9 mouse cellular contexts compared by ENCODE assay signal in the genomic region with DNA sequence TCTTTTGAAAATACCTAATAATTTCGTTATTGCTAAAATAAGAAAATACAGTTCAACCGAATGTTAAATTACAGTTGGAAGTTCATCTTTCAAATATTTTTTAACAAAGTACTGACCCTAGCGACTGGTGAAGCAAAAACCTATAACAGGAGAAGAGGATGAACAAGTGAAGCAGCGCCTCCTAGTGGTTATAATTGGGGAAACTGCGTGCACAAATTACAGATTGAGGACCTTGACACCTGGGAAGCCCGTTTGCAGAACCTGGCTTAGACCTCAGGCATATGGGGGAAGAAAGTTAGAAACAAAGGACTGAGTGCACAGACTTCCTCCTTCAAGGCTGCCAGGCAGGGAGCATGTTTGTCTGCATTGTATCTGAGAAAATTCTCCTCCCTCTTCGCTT.
DNase-seq lines count a peak whose midpoint lies in the region; ATAC-seq and TF ChIP-seq lines count a peak whose summit lies in the region.
"Had no signal": no experiment of that assay in that cellular context is flagged by ENCODE, and none has a peak within 500 bp of the region (broad histone marks: within the 10 kb centered on the region; RNA-seq: fewer than 3 reads in every experiment).

No protein-coding gene starts in this region.

- H3K4me1 ChIP-seq in forebrain, embryonic 11.5 days (replicated peaks; ENCODE audit: control insufficient read depth, insufficient read depth, low read length): no peaks in the 10 kb centered on the region
- H3K4me1 ChIP-seq in forebrain, embryonic 15.5 days: no peaks in the 10 kb centered on the region
- H3K4me1 ChIP-seq in midbrain, postnatal 0 days (ENCODE audit: insufficient read depth, low read length): no peaks in the 10 kb centered on the region
- H3K4me1 ChIP-seq: liver, embryonic 15.5 days had no signal

- no peaks in the 10 kb centered on the region for H3K27me3 ChIP-seq in forebrain, embryonic 11.5 days (ENCODE audit: control insufficient read depth, insufficient read depth, low read length)
- no peaks in the 10 kb centered on the region for H3K27me3 ChIP-seq in forebrain, embryonic 15.5 days
- no peaks in the 10 kb centered on the region for H3K27me3 ChIP-seq in midbrain, postnatal 0 days (ENCODE audit: insufficient read depth, low read length)
- H3K27me3 ChIP-seq: liver, embryonic 15.5 days had no signal

- no peaks in the 10 kb centered on the region for H3K36me3 ChIP-seq in forebrain, embryonic 11.5 days (ENCODE audit: control insufficient read depth, insufficient read depth, low read length)
- no peaks in the 10 kb centered on the region for H3K36me3 ChIP-seq in forebrain, embryonic 15.5 days
- no peaks in the 10 kb centered on the region for H3K36me3 ChIP-seq in midbrain, postnatal 0 days (ENCODE audit: insufficient read depth, low read length)
- H3K36me3 ChIP-seq: liver, embryonic 15.5 days had no signal

- no peak overlapping the region for H3K9ac ChIP-seq in forebrain, embryonic 11.5 days (ENCODE audit: low read length)
- H3K9ac ChIP-seq in forebrain, embryonic 15.5 days (replicated peaks): no peak overlapping the region
- H3K9ac ChIP-seq in midbrain, postnatal 0 days (replicated peaks; ENCODE audit: low read length, poor library complexity, severe bottlenecking): no peak overlapping the region
- H3K9ac ChIP-seq: liver, embryonic 15.5 days had no signal

- H3K27ac ChIP-seq in forebrain, embryonic 11.5 days (ENCODE audit: low read depth, low read length): no peak overlapping the region
- no peak overlapping the region for H3K27ac ChIP-seq in forebrain, embryonic 15.5 days (replicated peaks)
- H3K27ac ChIP-seq in midbrain, postnatal 0 days (ENCODE audit: low read depth, low read length): no peak overlapping the region
- H3K27ac ChIP-seq: liver, embryonic 15.5 days had no signal

- peak; percentile 76 for TF ChIP-seq CTCF in midbrain, postnatal 0 days (IDR thresholded peaks at IDR 0.05)

- H3K9me3 ChIP-seq in forebrain, embryonic 11.5 days (ENCODE audit: control insufficient read depth, low read length): no peaks in the 10 kb centered on the region
- H3K9me3 ChIP-seq in forebrain, embryonic 15.5 days: no peaks in the 10 kb centered on the region
- H3K9me3 ChIP-seq in midbrain, postnatal 0 days (ENCODE audit: low read length): no peaks in the 10 kb centered on the region
- H3K9me3 ChIP-seq: liver, embryonic 15.5 days had no signal

- H3K4me2 ChIP-seq in forebrain, embryonic 11.5 days (ENCODE audit: low read depth, low read length, severe bottlenecking): no peak overlapping the region
- H3K4me2 ChIP-seq in forebrain, embryonic 15.5 days (replicated peaks): no peak overlapping the region
- H3K4me2 ChIP-seq in midbrain, postnatal 0 days (ENCODE audit: low read depth, low read length, poor library complexity, severe bottlenecking): no peak overlapping the region
- H3K4me2 ChIP-seq: liver, embryonic 15.5 days had no signal

- peak; percentile 58; the same call in 1 of the 2 replicates for ATAC-seq in forebrain, embryonic 11.5 days (replicated peaks; ENCODE audit: low FRiP score)
- no peak for ATAC-seq in forebrain, embryonic 15.5 days (replicated peaks)
- ATAC-seq in midbrain, postnatal 0 days (ENCODE audit: low FRiP score): no peak

- WGBS in forebrain, embryonic 11.5 days: 18% methylated on average over 7 of the region's 7 CpGs
- 17% methylated on average over 7 of the region's 7 CpGs for WGBS in forebrain, embryonic 15.5 days
- 21% methylated on average over 7 of the region's 7 CpGs for WGBS in midbrain, postnatal 0 days

- peak; percentile 82 for DNase-seq in forebrain, embryonic 11.5 days (ENCODE audit: low spot score)
- peak; percentile 70 for DNase-seq in ES-CJ7 (ENCODE audit: low read depth, low spot score)
- peak; percentile 85 to 92 for DNase-seq in cerebellum, postnatal 10 days
- DNase-seq in gastrocnemius, postnatal 4 days (ENCODE audit: low spot score in 2 of 2): peak; percentile 39 to 58
- peak; percentile 8 to 21 for DNase-seq in layer of hippocampus, postnatal 36 days
- peak; percentile 74 for DNase-seq in midbrain, postnatal 0 days (ENCODE audit: low spot score)
- peak; percentile 43 to 56 for DNase-seq in urinary bladder, postnatal 36 days (ENCODE audit: low spot score in 2 of 2)

- H3K4me3 ChIP-seq in forebrain, embryonic 11.5 days (ENCODE audit: low read depth, low read length): no peak overlapping the region
- no peak overlapping the region for H3K4me3 ChIP-seq in forebrain, embryonic 15.5 days
- H3K4me3 ChIP-seq in midbrain, postnatal 0 days (ENCODE audit: low read depth, low read length): no peak overlapping the region
- H3K4me3 ChIP-seq: liver, embryonic 15.5 days had no signal

Comparison
In these comparisons a context has a peak if more than half of its experiments do, and no peak if none do; other contexts are left out.
1. DNase-seq: peak in every context shown above with its lines; median percentile 88 in cerebellum, postnatal 10 days; 82 in forebrain, embryonic 11.5 days; 74 in midbrain, postnatal 0 days; 70 in ES-CJ7; 50 in urinary bladder, postnatal 36 days; 48 in gastrocnemius, postnatal 4 days; 14 in layer of hippocampus, postnatal 36 days.